Mouse (Mus musculus) heart, adult 2 months (tissue): ENCODE data around the gene Nanos2. TPM values are rescaled to one million over a fixed set of nuclear protein-coding genes. Genes with fewer than 3 reads are reported as not detected.
A peak's percentile ranks its signal among the peaks of the same experiment; 100 is the strongest.

Experiments used
- DNase-seq, 2 experiments: peaks; one replicate each; pipeline ENCODE4 v3.0.0; 2021
- H3K27ac ChIP-seq: fragments of 200-600 bp; 2 replicates; pipeline ENCODE4 v1.8.1; 2022
- H3K27me3 ChIP-seq: fragments of 200-500 bp; 2 replicates; pipeline ENCODE4 v1.6.1; 2012; ENCODE audit warnings: mild to moderate bottlenecking, low read length, inconsistent platforms, mixed read lengths; ENCODE audit not compliant: control insufficient read depth, insufficient read depth
- H3K36me3 ChIP-seq: fragments of 200-500 bp; 2 replicates; pipeline ENCODE4 v1.6.1; 2012; ENCODE audit warnings: low read length, inconsistent platforms; ENCODE audit not compliant: control insufficient read depth, insufficient read depth
- H3K4me1 ChIP-seq: fragments of 200-500 bp; 2 replicates; pipeline ENCODE4 v1.6.1; 2011; ENCODE audit warnings: low read length; ENCODE audit not compliant: control insufficient read depth, insufficient read depth
- H3K4me3 ChIP-seq: fragments of 200-600 bp; 2 replicates; pipeline ENCODE4 v1.8.1; 2022
- H3K79me2 ChIP-seq: fragments of 200-500 bp; replicated peaks from 2 replicates; pipeline ENCODE4 v1.6.1; 2012; ENCODE audit warnings: mild to moderate bottlenecking, inconsistent platforms, low read length, moderate library complexity, mixed read lengths; ENCODE audit not compliant: control insufficient read depth, insufficient read depth
- H3K9ac ChIP-seq: fragments of 200-500 bp; 2 replicates; pipeline ENCODE4 v1.6.1; 2012; ENCODE audit warnings: low read depth, mild to moderate bottlenecking, control low read depth, inconsistent platforms, low read length, mixed read lengths
- CTCF ChIP-seq: fragments of 200-600 bp; IDR thresholded peaks from 2 replicates; pipeline ENCODE4 v1.8.1; 2022; ENCODE audit warnings: antibody characterized with exemption, mild to moderate bottlenecking, moderate library complexity
- EP300 ChIP-seq: fragments of 200-500 bp; IDR thresholded peaks from 2 replicates; pipeline ENCODE4 v1.6.1; 2011; ENCODE audit warnings: low read depth, low read length, control low read depth; ENCODE audit not compliant: insufficient read depth
- POLR2A ChIP-seq: fragments of 200-500 bp; IDR thresholded peaks from 2 replicates; pipeline ENCODE4 v1.6.1; 2011; ENCODE audit warnings: mild to moderate bottlenecking, low read depth, low read length, control low read depth; ENCODE audit not compliant: insufficient read depth
- WGBS: fragments of 180-500 bp; shearing (Covaris S2); methylation state at CpG from one replicate; pipeline ENCODE4 v1.1.7; 2018; 5-methylcytosine and 5-hydroxymethylcytosine counted together
- intact Hi-C: fragments of 180-260 bp; cut with DNase I; formaldehyde crosslinking; loops from one replicate; pipeline ENCODE4 v1.15.1; 2025
- polyA plus RNA-seq: library from polyadenylated mRNA; depleted of rRNA; stranded (reverse); fragments of >200 nt; gene quantifications from 2 replicates; pipeline ENCODE4 v1.2.3, GENCODE M21; 2012
- total RNA-seq, 2 experiments: library from RNA; stranded (reverse); gene quantifications; 2 replicates each; pipeline ENCODE4 v1.2.3; 2021

The Nanos2 gene
- total and polyA plus RNA-seq, 3 experiments = 0.08 TPM; not detected in 2

- intact Hi-C loops = no loop called here
- 34% methylated on average over 15 of the region's 15 CpGs for WGBS
- peak in 1 of 2 experiments; percentile 69 for DNase-seq
Measured at GRCm38 (mm10) chr7:18951397-18951796, 35.8 kb upstream of the Nanos2 start.

GRCm38 (mm10) chr7:18957569-18958383 is 29.4 kb upstream of the Nanos2 start:
- 0 out of 2 replicates have a peak, but pooled peaks have one; percentile 13 for TF ChIP-seq POLR2A
- TF ChIP-seq CTCF = peak; percentile 30
- TF ChIP-seq EP300 = no peak
- Histone ChIP-seq H3K36me3 (no peaks in the 10 kb centered on the region; the same call in 1 of the 2 replicates), H3K79me2 (no peaks in the 10 kb centered on the region; the same call in 1 of the 2 replicates), H3K27ac (peak overlapping the region; percentile 71), H3K4me1 (peaks cover 6% of the 10 kb centered on the region), H3K4me3 (peak overlapping the region; percentile 55), H3K9ac (peak overlapping the region; percentile 95), H3K27me3 (peaks cover under 1% of the 10 kb centered on the region)
- 2% methylated on average over 98 of the region's 107 CpGs for WGBS
- intact Hi-C loops = loop anchor here (2.0 kb wide), 1 partner anchor 31 kb away; no protein-coding TSS in a partner anchor
- peak; percentile 81 to 84 for DNase-seq

More at GRCm38 (mm10) chr7:18951397-18951796, 35.8 kb upstream of the Nanos2 start:
- no peak overlapping the region for H3K27ac ChIP-seq
- peaks cover 3% of the 10 kb centered on the region for H3K36me3 ChIP-seq
- H3K4me3 ChIP-seq = no peak overlapping the region
- no peaks in the 10 kb centered on the region; the same call in 1 of the 2 replicates for H3K79me2 ChIP-seq
- peaks cover 9% of the 10 kb centered on the region for H3K4me1 ChIP-seq
- no peak overlapping the region for H3K9ac ChIP-seq
- H3K27me3 ChIP-seq = no peaks in the 10 kb centered on the region
- no peak for TF ChIP-seq EP300
- TF ChIP-seq POLR2A = no peak
- no peak for TF ChIP-seq CTCF

GRCm38 (mm10) chr7:18958384-18958766 is 28.8 kb upstream of the Nanos2 start:
- H3K27me3 ChIP-seq = peaks cover 4% of the 10 kb centered on the region
- peak overlapping the region; percentile 79 for H3K9ac ChIP-seq
- no peak for DNase-seq
- intact Hi-C loops = loop anchor here (2.0 kb wide), 1 partner anchor 32 kb away; no protein-coding TSS in a partner anchor
- no peak for TF ChIP-seq EP300
- no peak for TF ChIP-seq CTCF
- TF ChIP-seq POLR2A = no peak
- peak overlapping the region; percentile 71 for H3K27ac ChIP-seq
- peak overlapping the region; percentile 55 for H3K4me3 ChIP-seq
- peaks cover 6% of the 10 kb centered on the region for H3K4me1 ChIP-seq
- H3K79me2 ChIP-seq = no peaks in the 10 kb centered on the region; the same call in 1 of the 2 replicates
- WGBS = 8% methylated on average over 20 of the region's 21 CpGs
- H3K36me3 ChIP-seq = no peaks in the 10 kb centered on the region; the same call in 1 of the 2 replicates

- H3K36me3 ChIP-seq = no peaks in the 10 kb centered on the region; the same call in 1 of the 2 replicates
- H3K4me1 ChIP-seq = peaks cover 6% of the 10 kb centered on the region
- H3K4me3 ChIP-seq = no peak overlapping the region
- peak overlapping the region; percentile 71 for H3K27ac ChIP-seq
- intact Hi-C loops = loop anchor here (2.0 kb wide), 1 partner anchor 33 kb away; no protein-coding TSS in a partner anchor
- TF ChIP-seq EP300 (peak; percentile 79; the same call in 1 of the 2 replicates), POLR2A (0 out of 2 replicates have a peak, but pooled peaks have one; percentile 18), CTCF (no peak)
- H3K27me3 ChIP-seq = peaks cover 5% of the 10 kb centered on the region
- no peak overlapping the region for H3K9ac ChIP-seq
- no peaks in the 10 kb centered on the region; the same call in 1 of the 2 replicates for H3K79me2 ChIP-seq
- WGBS = 22% methylated on average over 8 of the region's 8 CpGs
- DNase-seq = peak; percentile 45 to 51
Measured at GRCm38 (mm10) chr7:18959446-18959845, 27.8 kb upstream of the Nanos2 start.

GRCm38 (mm10) chr7:18962171-18962792 is 24.9 kb upstream of the Nanos2 start:
- Histone ChIP-seq H3K27ac (no peak overlapping the region), H3K4me1 (peaks cover 6% of the 10 kb centered on the region), H3K4me3 (no peak overlapping the region), H3K9ac (no peak overlapping the region), H3K79me2 (no peaks in the 10 kb centered on the region), H3K27me3 (peaks cover 5% of the 10 kb centered on the region), H3K36me3 (no peaks in the 10 kb centered on the region)
- intact Hi-C loops = loop anchor here (5.0 kb wide), 1 partner anchor 55 kb away; no protein-coding TSS in a partner anchor
- DNase-seq = no peak
- 20% methylated on average over 17 of the region's 17 CpGs for WGBS
- TF ChIP-seq CTCF (no peak), EP300 (no peak), POLR2A (no peak)
